Mouse (Mus musculus) ES-CJ7 (cell line): ENCODE results near the gene Ghrl.
"Not testable (repeated sequence)": the region's sequence is repeated elsewhere in the genome, so short reads cannot be mapped to it uniquely, and the experiment has no call there.

Experiments
- DNase-seq: peaks from one replicate; pipeline ENCODE4 v3.0.0; 2011; ENCODE audit warnings: low read depth, low spot score

The Ghrl gene

GRCm38 (mm10) chr6:113719878-113720277 is at the start of gene Ghrl:
TSS of gene Ghrl (minus strand) at chr6:113719880.
- no peak for DNase-seq

- DNase-seq: no peak
Observed at GRCm38 (mm10) chr6:113768804-113769203, 49.1 kb upstream of the Ghrl start.

- DNase-seq: peak; percentile 79
Observed at GRCm38 (mm10) chr6:113761644-113762043, 42.0 kb upstream of the Ghrl start.

GRCm38 (mm10) chr6:113749119-113749685 is 29.5 kb upstream of the Ghrl start:
- peak; percentile 20 for DNase-seq

GRCm38 (mm10) chr6:113748351-113748750 is 28.7 kb upstream of the Ghrl start:
- peak; percentile 68 for DNase-seq

GRCm38 (mm10) chr6:113747284-113747683 is 27.6 kb upstream of the Ghrl start:
- no peak for DNase-seq

GRCm38 (mm10) chr6:113745117-113745516 is 25.4 kb upstream of the Ghrl start:
- DNase-seq: no peak

- no peak for DNase-seq
Observed at GRCm38 (mm10) chr6:113743111-113743510, 23.4 kb upstream of the Ghrl start.

- no peak for DNase-seq
Observed at GRCm38 (mm10) chr6:113742321-113742720, 22.6 kb upstream of the Ghrl start.

- no peak for DNase-seq
Observed at GRCm38 (mm10) chr6:113741425-113741824, 21.7 kb upstream of the Ghrl start.

- peak; percentile 93 for DNase-seq
Observed at GRCm38 (mm10) chr6:113740236-113741217, 20.8 kb upstream of the Ghrl start, which contains the start of gene Sec13. TSS of gene Sec13 (minus strand) at chr6:113740743.

GRCm38 (mm10) chr6:113737318-113738046 is 17.8 kb upstream of the Ghrl start:
- no peak for DNase-seq

- DNase-seq: no peak
Observed at GRCm38 (mm10) chr6:113731296-113731695, 11.6 kb upstream of the Ghrl start.

- no peak for DNase-seq
Observed at GRCm38 (mm10) chr6:113728181-113728580, 8.5 kb upstream of the Ghrl start.

GRCm38 (mm10) chr6:113721061-113721460 is 1.4 kb upstream of the Ghrl start:
- no peak for DNase-seq

GRCm38 (mm10) chr6:113717541-113717940 is 2.1 kb downstream of the Ghrl start:
- DNase-seq: no peak

- no peak for DNase-seq
Observed at GRCm38 (mm10) chr6:113714797-113715196, 4.9 kb downstream of the Ghrl start.

- no peak for DNase-seq
Observed at GRCm38 (mm10) chr6:113714276-113714675, 5.4 kb downstream of the Ghrl start.

- not testable (repeated sequence) for DNase-seq
Observed at GRCm38 (mm10) chr6:113713389-113713788, 6.3 kb downstream of the Ghrl start.

GRCm38 (mm10) chr6:113712718-113713117 is 7.0 kb downstream of the Ghrl start:
- DNase-seq: no peak

GRCm38 (mm10) chr6:113697222-113698205 is 22.2 kb downstream of the Ghrl start:
- no peak for DNase-seq
